Mouse (Mus musculus) layer of hippocampus, adult 18-20 months (tissue): Measurements from ENCODE around the gene Mrps27. TPM values are rescaled to one million over a fixed set of nuclear protein-coding genes. Genes with fewer than 3 reads are reported as not detected.

Experiments used
- total RNA-seq, 2 experiments: library from RNA; stranded (reverse); gene quantifications; 2 replicates each; pipeline ENCODE4 v1.2.3; 2021

Mrps27 gene
- total RNA-seq, 2 experiments from 2014 or later: 26.5 to 29.9 TPM

Other genes starting within 250 kb of the Mrps27 start
- 1 to 10 TPM; 3.6 to 3.8 TPM for gene Zfp366, start 160.0 kb upstream of the Mrps27 start, total RNA-seq
- gene Ptcd2, start 81 bp upstream of the Mrps27 start, total RNA-seq: 10 to 100 TPM; 28.9 to 30.1 TPM
- 100 to 1,000 TPM; 658 to 669 TPM for gene Map1b, start 171.8 kb downstream of the Mrps27 start, total RNA-seq